Mouse (Mus musculus) midbrain, embryonic 16.5 days (tissue): ENCODE results near the gene Pik3r4. TPM values are rescaled to one million over a fixed set of nuclear protein-coding genes. Genes with fewer than 3 reads are reported as not detected.

Experiments used
- ATAC-seq: fragments of 200-750 bp; cut with Nextera tagmentation; 2 replicates; pipeline ENCODE4 v1.8.0; 2017; ENCODE audit warnings: moderate TSS enrichment
- H3K27ac ChIP-seq: fragments of 300-500 bp; sonication (generic); 2 replicates; pipeline ENCODE4 v1.5.1; 2014; ENCODE audit warnings: mild to moderate bottlenecking, low read length, mixed read lengths
- H3K27me3 ChIP-seq: fragments of 300-500 bp; sonication (generic); 2 replicates; pipeline ENCODE4 v1.6.1; 2014; ENCODE audit warnings: low read depth, low read length, mixed read lengths; ENCODE audit not compliant: control insufficient read depth, insufficient read depth
- H3K36me3 ChIP-seq: fragments of 300-500 bp; sonication (generic); 2 replicates; pipeline ENCODE4 v1.6.1; 2014; ENCODE audit warnings: mild to moderate bottlenecking, low read length, moderate library complexity, mixed read lengths; ENCODE audit not compliant: control insufficient read depth, insufficient read depth
- H3K4me1 ChIP-seq: fragments of 300-500 bp; sonication (generic); 2 replicates; pipeline ENCODE4 v1.6.1; 2014; ENCODE audit warnings: mild to moderate bottlenecking, low read length, mixed read lengths; ENCODE audit not compliant: control insufficient read depth, insufficient read depth
- H3K4me2 ChIP-seq: fragments of 300-500 bp; sonication (generic); 2 replicates; pipeline ENCODE4 v1.6.1; 2014; ENCODE audit warnings: mild to moderate bottlenecking, low read length, mixed read lengths
- H3K4me3 ChIP-seq: fragments of 300-500 bp; sonication (generic); 2 replicates; pipeline ENCODE4 v1.5.1; 2014; ENCODE audit warnings: low read depth, mild to moderate bottlenecking, low read length, moderate library complexity, mixed read lengths
- H3K9ac ChIP-seq: fragments of 300-500 bp; sonication (generic); 2 replicates; pipeline ENCODE4 v1.6.1; 2014; ENCODE audit warnings: low read depth, low read length, mixed read lengths
- H3K9me3 ChIP-seq: fragments of 300-500 bp; sonication (generic); replicated peaks from 2 replicates; pipeline ENCODE4 v1.6.1; 2014; ENCODE audit warnings: mild to moderate bottlenecking, low read length, mixed read lengths; ENCODE audit not compliant: control insufficient read depth, poor library complexity, severe bottlenecking
- WGBS: fragments of 180-500 bp; shearing (Covaris S2); extraction: QIAGEN DNeasy Blood & Tissue Kit; methylation state at CpG from one replicate; pipeline ENCODE4 v1.1.7; 2014; 5-methylcytosine and 5-hydroxymethylcytosine counted together
- polyA plus RNA-seq: library from polyadenylated mRNA; unstranded; fragments of >200 nt; fragmentation: Nextera tagmentation; extraction: Ambion mirVana; gene quantifications from 2 replicates; pipeline ENCODE4 v1.2.1, GENCODE M21; 2015

Gene Pik3r4
- polyA plus RNA-seq, 1 experiment from 2014 or later, result 19.8 TPM

GRCm38 (mm10) chr9:105658216-105658615 lies 15.4 kb downstream of the Pik3r4 start:
- Histone ChIP-seq H3K4me3 (no peak overlapping the region), H3K36me3 (peaks cover 20% of the 10 kb centered on the region; the same call in 1 of the 2 replicates), H3K4me2 (no peak overlapping the region), H3K9me3 (no peaks in the 10 kb centered on the region), H3K27me3 (no peaks in the 10 kb centered on the region), H3K4me1 (no peaks in the 10 kb centered on the region), H3K27ac (no peak overlapping the region), H3K9ac (no peak overlapping the region)
- no peak for ATAC-seq
- 99% methylated on average over 12 of the region's 12 CpGs for WGBS

GRCm38 (mm10) chr9:105659877-105660276 lies 17.1 kb downstream of the Pik3r4 start:
- no peak overlapping the region for H3K27ac ChIP-seq
- H3K9ac ChIP-seq, result no peak overlapping the region
- no peak overlapping the region for H3K4me3 ChIP-seq
- peaks cover 17% of the 10 kb centered on the region for H3K36me3 ChIP-seq
- H3K9me3 ChIP-seq, result no peaks in the 10 kb centered on the region
- 69% methylated on average over 6 of the region's 6 CpGs for WGBS
- ATAC-seq, result no peak
- no peaks in the 10 kb centered on the region for H3K4me1 ChIP-seq
- no peak overlapping the region for H3K4me2 ChIP-seq
- no peaks in the 10 kb centered on the region for H3K27me3 ChIP-seq

GRCm38 (mm10) chr9:105665269-105665668 lies 22.5 kb downstream of the Pik3r4 start:
- Histone ChIP-seq H3K27ac (no peak overlapping the region), H3K9ac (no peak overlapping the region), H3K36me3 (peaks cover 23% of the 10 kb centered on the region), H3K27me3 (no peaks in the 10 kb centered on the region), H3K4me1 (no peaks in the 10 kb centered on the region), H3K4me3 (no peak overlapping the region), H3K4me2 (no peak overlapping the region), H3K9me3 (no peaks in the 10 kb centered on the region)
- WGBS, result 95% methylated on average over 7 of the region's 7 CpGs
- no peak for ATAC-seq

- H3K36me3 ChIP-seq, result peaks cover 17% of the 10 kb centered on the region
- ATAC-seq, result no peak
- H3K9ac ChIP-seq, result no peak overlapping the region
- H3K27ac ChIP-seq, result no peak overlapping the region
- H3K4me3 ChIP-seq, result no peak overlapping the region
- no peaks in the 10 kb centered on the region for H3K27me3 ChIP-seq
- 90% methylated on average over 4 of the region's 4 CpGs for WGBS
- H3K9me3 ChIP-seq, result no peaks in the 10 kb centered on the region
- no peak overlapping the region for H3K4me2 ChIP-seq
- H3K4me1 ChIP-seq, result no peaks in the 10 kb centered on the region
Measured at GRCm38 (mm10) chr9:105670916-105671315, 28.1 kb downstream of the Pik3r4 start.

- Histone ChIP-seq H3K27ac (no peak overlapping the region), H3K4me1 (no peaks in the 10 kb centered on the region), H3K4me2 (no peak overlapping the region), H3K9ac (no peak overlapping the region), H3K4me3 (no peak overlapping the region), H3K9me3 (no peaks in the 10 kb centered on the region), H3K27me3 (no peaks in the 10 kb centered on the region), H3K36me3 (peaks cover 18% of the 10 kb centered on the region)
- no peak for ATAC-seq
- WGBS, result 90% methylated on average over 2 of the region's 2 CpGs
Measured at GRCm38 (mm10) chr9:105672032-105672431, 29.3 kb downstream of the Pik3r4 start.

GRCm38 (mm10) chr9:105675941-105676340 lies 33.2 kb downstream of the Pik3r4 start:
- H3K27me3 ChIP-seq, result no peaks in the 10 kb centered on the region
- no peak overlapping the region for H3K27ac ChIP-seq
- no peak overlapping the region for H3K4me2 ChIP-seq
- peaks cover 16% of the 10 kb centered on the region; the same call in 1 of the 2 replicates for H3K36me3 ChIP-seq
- no peak for ATAC-seq
- 94% methylated on average over 11 of the region's 11 CpGs for WGBS
- H3K4me3 ChIP-seq, result no peak overlapping the region
- no peaks in the 10 kb centered on the region for H3K9me3 ChIP-seq
- no peak overlapping the region for H3K9ac ChIP-seq
- H3K4me1 ChIP-seq, result peaks cover 1% of the 10 kb centered on the region; the same call in 1 of the 2 replicates

- H3K27ac ChIP-seq, result peak overlapping the region; percentile 72
- peak; percentile 80 for ATAC-seq
- peaks cover 5% of the 10 kb centered on the region; the same call in 1 of the 2 replicates for H3K4me1 ChIP-seq
- no peak overlapping the region for H3K4me3 ChIP-seq
- 52% methylated on average over 7 of the region's 7 CpGs for WGBS
- H3K4me2 ChIP-seq, result no peak overlapping the region
- H3K9ac ChIP-seq, result no peak overlapping the region
- H3K9me3 ChIP-seq, result no peaks in the 10 kb centered on the region
- H3K27me3 ChIP-seq, result no peaks in the 10 kb centered on the region
- H3K36me3 ChIP-seq, result peaks cover 10% of the 10 kb centered on the region; the same call in 1 of the 2 replicates
Measured at GRCm38 (mm10) chr9:105681386-105681785, 38.6 kb downstream of the Pik3r4 start.

- ATAC-seq, result no peak
- Histone ChIP-seq H3K4me3 (no peak overlapping the region), H3K4me1 (peaks cover 5% of the 10 kb centered on the region; the same call in 1 of the 2 replicates), H3K27ac (no peak overlapping the region), H3K4me2 (no peak overlapping the region), H3K27me3 (no peaks in the 10 kb centered on the region), H3K9ac (no peak overlapping the region), H3K36me3 (peaks cover 8% of the 10 kb centered on the region; the same call in 1 of the 2 replicates), H3K9me3 (no peaks in the 10 kb centered on the region)
- 88% methylated on average over 13 of the region's 13 CpGs for WGBS
Measured at GRCm38 (mm10) chr9:105684549-105685165, 41.9 kb downstream of the Pik3r4 start.

GRCm38 (mm10) chr9:105689485-105689884 lies 46.7 kb downstream of the Pik3r4 start:
- Histone ChIP-seq H3K9me3 (no peaks in the 10 kb centered on the region), H3K9ac (no peak overlapping the region), H3K4me3 (no peak overlapping the region), H3K27ac (peak overlapping the region; percentile 22; the same call in 1 of the 2 replicates), H3K4me1 (peaks cover 4% of the 10 kb centered on the region), H3K36me3 (peaks cover 8% of the 10 kb centered on the region; the same call in 1 of the 2 replicates), H3K27me3 (no peaks in the 10 kb centered on the region), H3K4me2 (no peak overlapping the region)
- ATAC-seq, result peak; percentile 69; the same call in 1 of the 2 replicates
- WGBS, result 18% methylated on average over 7 of the region's 7 CpGs
